Mouse (Mus musculus) spleen, adult 2 months (tissue): ENCODE results near the gene Cd3e. TPM values are rescaled to one million over a fixed set of nuclear protein-coding genes. Genes with fewer than 3 reads are reported as not detected.

Experiments
- DNase-seq, 2 experiments: peaks; one replicate each; pipeline versions ENCODE4 v3.0.0 to v3.0.0-alpha.2; 2012 to 2021; ENCODE audit warnings: low spot score in 2 of 2, low read depth in 1 of 2
- H3K27ac ChIP-seq: fragments of 200-500 bp; 2 replicates; pipeline ENCODE4 v1.5.1; 2012; ENCODE audit warnings: low read length, inconsistent platforms; ENCODE audit not compliant: insufficient read depth
- H3K27me3 ChIP-seq: fragments of 200-500 bp; 2 replicates; pipeline ENCODE4 v1.6.1; 2012; ENCODE audit warnings: mild to moderate bottlenecking, moderate library complexity, low read length, inconsistent platforms; ENCODE audit not compliant: control insufficient read depth, insufficient read depth
- H3K36me3 ChIP-seq: fragments of 200-500 bp; 2 replicates; pipeline ENCODE4 v1.6.1; 2012; ENCODE audit warnings: mild to moderate bottlenecking, low read length, inconsistent platforms; ENCODE audit not compliant: control insufficient read depth, insufficient read depth
- H3K4me1 ChIP-seq: fragments of 200-500 bp; 2 replicates; pipeline ENCODE4 v1.6.1; 2011; ENCODE audit warnings: inconsistent platforms; ENCODE audit not compliant: control insufficient read depth, insufficient read depth, insufficient read length
- H3K4me3 ChIP-seq: fragments of 200-500 bp; 2 replicates; pipeline ENCODE4 v1.5.1; 2011; ENCODE audit warnings: mild to moderate bottlenecking, inconsistent platforms; ENCODE audit not compliant: insufficient read depth, insufficient read length; ENCODE audit errors: extremely low read depth
- CTCF ChIP-seq: fragments of 200-500 bp; IDR thresholded peaks from 2 replicates; pipeline ENCODE4 v1.5.1; 2011; ENCODE audit warnings: mild to moderate bottlenecking, inconsistent platforms; ENCODE audit not compliant: insufficient read depth, insufficient read length, insufficient replicate concordance; ENCODE audit errors: extremely low read depth
- POLR2A ChIP-seq: fragments of 200-500 bp; IDR thresholded peaks from 2 replicates; pipeline ENCODE4 v1.6.1; 2011; ENCODE audit warnings: low read depth, low read length, inconsistent platforms
- WGBS: fragments of 180-500 bp; shearing (Covaris S2); methylation state at CpG from one replicate; pipeline ENCODE4 v1.1.7; 2018; 5-methylcytosine and 5-hydroxymethylcytosine counted together
- polyA plus RNA-seq: library from polyadenylated mRNA; depleted of rRNA; stranded (reverse); fragments of >200 nt; gene quantifications from 2 replicates; pipeline ENCODE4 v1.2.3, GENCODE M21; 2012; rRNA removed

The Cd3e gene
- 42.8 and 44.8 TPM in 2 replicates for polyA plus RNA-seq

DNA sequence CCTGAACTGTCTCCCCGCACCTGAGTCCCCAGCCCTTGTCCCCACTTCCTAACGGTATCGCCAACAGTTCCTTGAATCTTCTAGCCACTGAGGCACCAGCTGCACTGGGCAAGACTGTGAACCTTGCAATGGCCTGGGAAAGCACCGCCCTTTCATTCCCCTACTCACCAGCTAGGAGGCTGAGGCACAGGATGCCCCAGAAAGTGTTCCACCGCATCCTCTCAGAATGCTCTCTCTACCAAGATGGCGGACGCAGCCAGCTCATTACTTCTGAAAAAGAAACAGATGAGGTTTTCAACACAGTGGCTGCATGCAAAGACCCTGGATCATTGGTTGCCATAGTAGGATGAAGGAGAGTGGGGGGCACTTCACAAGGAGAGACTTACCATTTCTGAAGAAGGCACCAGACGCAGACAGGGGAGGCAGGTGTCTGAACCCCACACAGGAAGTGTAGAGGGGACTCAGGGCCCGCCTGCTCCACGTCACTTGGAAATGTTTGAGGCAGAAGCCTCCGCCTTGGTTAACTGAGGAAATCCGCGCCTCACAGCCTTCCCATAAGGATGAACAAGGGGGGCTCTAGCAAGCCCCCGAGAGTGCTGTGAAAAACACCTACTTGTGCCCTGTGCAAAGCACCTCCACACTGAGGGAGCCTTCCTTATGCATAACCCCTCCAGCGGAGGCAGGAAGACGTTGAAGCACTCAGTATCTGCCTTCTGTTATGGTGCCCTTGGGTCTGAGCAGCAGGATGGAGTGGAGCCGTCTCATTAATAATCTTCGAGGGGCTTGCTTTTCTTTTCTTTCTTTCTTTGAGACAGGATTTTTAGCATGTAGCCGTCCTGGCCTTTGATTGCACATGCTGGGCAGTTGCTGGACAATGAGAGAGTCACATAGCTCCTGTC lies at the start of gene Cd3e:
TSS of gene Cd3e (minus strand) at position 448 of the 899 bp plus-strand sequence.
- WGBS: 70% methylated on average over 19 of the region's 19 CpGs
- Histone ChIP-seq H3K4me3 (peak within 1 kb of the TSS; percentile 63), H3K27ac (peak within 1 kb of the TSS; percentile 88), H3K4me1 (no peaks in the 10 kb centered on the region), H3K36me3 (no peaks in the 10 kb centered on the region), H3K27me3 (no peaks in the 10 kb centered on the region)
- TF ChIP-seq CTCF (no peak), POLR2A (no peak; the same call in 1 of the 2 replicates)
- peak in 1 of 2 experiments; percentile 22 for DNase-seq

DNA sequence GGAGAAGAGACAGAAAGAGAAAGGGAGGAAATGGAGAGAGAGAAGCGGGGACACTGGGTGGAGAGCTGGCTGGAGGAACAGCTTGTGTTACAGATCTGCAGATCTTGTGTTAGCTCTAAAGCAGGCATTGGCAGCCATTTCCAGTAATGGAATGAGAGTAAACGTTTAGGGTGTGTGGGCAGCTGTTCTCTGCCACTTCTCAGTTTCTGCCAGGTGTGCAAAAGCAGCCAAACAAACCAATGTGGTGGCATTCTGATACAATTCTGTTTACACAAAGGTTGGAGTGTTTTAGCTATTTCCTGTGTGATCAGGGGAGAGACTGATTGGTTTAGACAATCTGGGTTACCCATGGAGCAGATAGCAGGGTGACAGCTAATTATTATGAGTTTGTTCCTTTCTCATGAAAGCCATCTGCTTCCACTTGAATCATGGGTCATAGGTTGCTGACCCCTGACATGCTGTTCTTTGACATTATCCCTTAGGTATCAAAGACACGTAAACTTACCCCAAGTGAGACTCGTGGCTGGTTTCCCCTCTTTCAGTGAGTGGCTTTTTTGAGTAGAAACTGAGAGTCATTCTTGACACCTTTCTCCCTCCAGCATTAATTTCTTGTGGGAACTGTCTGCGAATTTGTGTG lies 49.0 kb upstream of the Cd3e start:
- H3K4me1 ChIP-seq: no peaks in the 10 kb centered on the region
- no peak overlapping the region for H3K4me3 ChIP-seq
- H3K27me3 ChIP-seq: no peaks in the 10 kb centered on the region; the same call in 1 of the 2 replicates
- no peaks in the 10 kb centered on the region for H3K36me3 ChIP-seq
- WGBS: 49% methylated on average over 5 of the region's 5 CpGs
- DNase-seq: no peak
- peak overlapping the region; percentile 31; the same call in 1 of the 2 replicates for H3K27ac ChIP-seq
- no peak for TF ChIP-seq POLR2A
- TF ChIP-seq CTCF: no peak

DNA sequence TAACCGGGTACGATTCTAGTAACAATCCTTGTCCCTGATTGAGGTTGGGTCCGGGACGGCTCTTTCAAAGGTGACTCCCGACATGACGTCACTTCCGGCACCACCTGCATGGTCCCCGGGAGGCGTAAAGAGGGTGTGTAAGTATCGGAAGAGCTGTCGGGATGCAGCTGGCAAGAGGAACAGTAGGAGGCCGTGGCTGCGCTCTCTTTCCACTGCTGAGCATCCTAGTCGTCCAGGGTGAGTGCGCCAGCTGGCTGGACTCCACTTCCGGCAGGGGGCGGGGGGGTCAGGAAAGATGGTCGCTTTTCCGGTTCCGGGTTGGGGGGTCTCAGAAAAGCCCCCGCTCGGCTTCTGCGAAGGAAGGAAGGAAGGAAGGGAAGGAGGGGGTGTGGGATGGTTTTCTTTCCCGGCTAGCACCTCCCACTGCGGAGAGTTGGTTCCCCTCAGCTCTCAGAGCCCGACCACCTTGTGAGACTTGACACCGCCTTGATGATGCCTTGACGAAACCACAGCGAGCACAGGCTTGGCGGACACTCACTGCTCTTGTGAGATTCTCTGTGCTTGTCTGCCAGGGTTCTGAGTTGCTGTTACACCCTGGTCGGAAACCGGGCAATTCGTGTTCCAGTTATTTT lies 45.8 kb upstream of the Cd3e start, which contains the start of gene Mpzl3:
TSS of gene Mpzl3 (plus strand) at position 105 of the 632 bp plus-strand sequence.
- peak within 1 kb of the TSS; percentile 79 for H3K27ac ChIP-seq
- TF ChIP-seq POLR2A: no peak
- TF ChIP-seq CTCF: no peak
- WGBS: 1% methylated on average over 33 of the region's 33 CpGs

DNA sequence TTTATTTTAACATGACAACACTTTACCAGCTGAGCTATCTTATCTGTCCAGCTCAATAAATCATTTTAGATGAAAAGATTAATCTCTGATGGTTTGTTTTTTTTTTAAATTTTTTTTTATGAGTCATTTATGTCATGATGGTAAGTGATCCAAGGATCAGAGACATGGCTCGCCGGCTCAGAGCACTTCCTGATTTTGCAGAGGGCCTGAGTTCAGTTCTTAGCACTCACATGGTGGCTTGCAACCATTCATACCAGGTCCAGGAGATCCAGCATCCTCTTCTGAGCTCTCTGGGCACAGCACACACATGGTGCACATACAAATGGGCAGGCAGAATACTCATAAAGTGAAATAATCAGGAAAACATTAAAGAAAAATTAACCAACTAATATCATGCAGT lies 40.9 kb upstream of the Cd3e start:
- H3K27ac ChIP-seq: no peak overlapping the region
- H3K27me3 ChIP-seq: peaks cover 1% of the 10 kb centered on the region; the same call in 1 of the 2 replicates
- H3K36me3 ChIP-seq: no peaks in the 10 kb centered on the region
- H3K4me3 ChIP-seq: no peak overlapping the region
- TF ChIP-seq POLR2A: no peak
- no peak for TF ChIP-seq CTCF
- no peak for DNase-seq
- H3K4me1 ChIP-seq: no peaks in the 10 kb centered on the region
- 78% methylated on average over 2 of the region's 2 CpGs for WGBS

More for the DNA sequence above, 45.8 kb upstream of the Cd3e start, which contains the start of gene Mpzl3:
- no peaks in the 10 kb centered on the region for H3K4me1 ChIP-seq
- H3K27me3 ChIP-seq: peaks cover 1% of the 10 kb centered on the region; the same call in 1 of the 2 replicates
- H3K36me3 ChIP-seq: no peaks in the 10 kb centered on the region
- DNase-seq: peak; percentile 71 to 83
- peak within 1 kb of the TSS; percentile 75 for H3K4me3 ChIP-seq

DNA sequence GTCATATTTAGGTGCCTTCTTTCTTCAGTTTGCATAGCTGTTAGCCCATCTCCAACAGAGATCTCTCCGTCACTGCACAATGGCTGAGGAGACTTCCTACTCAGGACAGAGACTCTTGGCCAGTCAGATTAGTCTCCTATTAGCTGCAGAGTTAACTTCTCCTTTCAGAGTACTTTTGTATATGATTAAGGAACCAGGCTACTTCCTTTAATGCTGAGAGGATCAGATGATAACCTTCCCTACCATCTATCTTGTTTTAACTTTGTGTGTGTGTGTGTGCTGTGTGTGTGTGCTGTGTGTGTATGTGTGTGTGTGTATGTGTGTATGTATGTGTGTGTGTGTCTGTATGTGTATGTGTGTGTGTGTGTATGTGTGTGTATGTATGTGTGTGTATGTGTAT lies 40.3 kb upstream of the Cd3e start:
- H3K36me3 ChIP-seq: no peaks in the 10 kb centered on the region
- peaks cover 1% of the 10 kb centered on the region; the same call in 1 of the 2 replicates for H3K27me3 ChIP-seq
- 38% methylated on average over 1 of the region's 1 CpGs for WGBS
- DNase-seq: no peak
- no peak for TF ChIP-seq POLR2A
- TF ChIP-seq CTCF: no peak
- H3K27ac ChIP-seq: no peak overlapping the region
- H3K4me3 ChIP-seq: no peak overlapping the region
- H3K4me1 ChIP-seq: no peaks in the 10 kb centered on the region

DNA sequence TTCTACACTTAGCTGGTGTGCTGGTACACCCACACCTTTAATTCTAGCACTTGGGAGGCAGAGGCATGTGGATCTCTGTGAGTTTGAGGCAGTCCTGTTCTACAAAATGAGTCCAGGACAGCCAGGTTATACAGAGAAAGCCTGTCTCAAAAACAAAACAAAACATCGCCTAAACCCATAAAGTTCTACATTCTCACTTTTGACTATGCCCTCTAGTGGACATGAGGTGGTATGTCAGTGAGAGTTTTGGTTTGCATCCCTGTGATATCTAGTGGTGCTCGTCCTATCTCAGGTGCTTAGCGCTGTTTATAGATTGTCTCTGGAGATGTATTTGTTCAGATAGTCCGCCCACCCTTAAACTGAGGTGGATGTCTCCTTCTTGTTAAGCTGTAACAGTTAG lies 39.1 kb upstream of the Cd3e start:
- no peaks in the 10 kb centered on the region for H3K36me3 ChIP-seq
- H3K4me3 ChIP-seq: no peak overlapping the region
- no peaks in the 10 kb centered on the region for H3K4me1 ChIP-seq
- H3K27ac ChIP-seq: no peak overlapping the region
- 0 out of 2 replicates have a peak, but pooled peaks cover 1% of the 10 kb centered on the region for H3K27me3 ChIP-seq
- 20% methylated on average over 4 of the region's 4 CpGs for WGBS
- no peak for DNase-seq
- TF ChIP-seq CTCF (peak; percentile 16; the same call in 1 of the 2 replicates), POLR2A (no peak)
